Mouse (Mus musculus) embryonic facial prominence, embryonic 11.5 days (tissue): ENCODE results near the gene Fkbp10. TPM values are rescaled to one million over a fixed set of nuclear protein-coding genes. Genes with fewer than 3 reads are reported as not detected.

ENCODE experiments used
- ATAC-seq: fragments of 200-750 bp; cut with Nextera tagmentation; replicated peaks from 2 replicates; pipeline ENCODE4 v1.8.0; 2017; ENCODE audit warnings: low read depth; ENCODE audit not compliant: insufficient number of reproducible peaks, low FRiP score, low TSS enrichment
- DNase-seq: peaks from one replicate; pipeline ENCODE4 v3.0.0-alpha.2; 2015; ENCODE audit warnings: low spot score
- H3K27ac ChIP-seq: fragments of 300-500 bp; sonication (generic); replicated peaks from 2 replicates; pipeline ENCODE4 v1.5.1; 2014; ENCODE audit warnings: mild to moderate bottlenecking, low read depth, low read length, control low read depth
- H3K27me3 ChIP-seq: fragments of 300-500 bp; sonication (generic); 2 replicates; pipeline ENCODE4 v1.6.1; 2014; ENCODE audit warnings: mild to moderate bottlenecking, low read length, moderate library complexity, mixed read lengths; ENCODE audit not compliant: control insufficient read depth, insufficient read depth
- H3K36me3 ChIP-seq: fragments of 300-500 bp; sonication (generic); replicated peaks from 2 replicates; pipeline ENCODE4 v1.6.1; 2014; ENCODE audit warnings: low read depth, mild to moderate bottlenecking, low read length, moderate library complexity, mixed read lengths; ENCODE audit not compliant: control insufficient read depth, insufficient read depth
- H3K4me1 ChIP-seq: fragments of 300-500 bp; sonication (generic); 2 replicates; pipeline ENCODE4 v1.6.1; 2014; ENCODE audit warnings: low read length, mixed read lengths; ENCODE audit not compliant: control insufficient read depth, insufficient read depth
- H3K4me2 ChIP-seq: fragments of 300-500 bp; sonication (generic); 2 replicates; pipeline ENCODE4 v1.6.1; 2014; ENCODE audit warnings: low read depth, mild to moderate bottlenecking, control low read depth, low read length, moderate library complexity
- H3K4me3 ChIP-seq: fragments of 300-500 bp; sonication (generic); 2 replicates; pipeline ENCODE4 v1.5.1; 2014; ENCODE audit warnings: low read depth, low read length, control low read depth
- H3K9ac ChIP-seq: fragments of 300-500 bp; sonication (generic); replicated peaks from 2 replicates; pipeline ENCODE4 v1.6.1; 2014; ENCODE audit warnings: mild to moderate bottlenecking, control low read depth, low read length
- H3K9me3 ChIP-seq: fragments of 300-500 bp; sonication (generic); replicated peaks from 2 replicates; pipeline ENCODE4 v1.6.1; 2016; ENCODE audit warnings: mild to moderate bottlenecking, low read length, inconsistent platforms, mixed read lengths; ENCODE audit not compliant: control insufficient read depth
- WGBS: fragments of 180-500 bp; shearing (Covaris S2); extraction: QIAGEN DNeasy Blood & Tissue Kit; methylation state at CpG from one replicate; pipeline ENCODE4 v1.1.7; 2014; 5-methylcytosine and 5-hydroxymethylcytosine counted together
- polyA plus RNA-seq: library from polyadenylated mRNA; unstranded; fragments of >200 nt; fragmentation: Nextera tagmentation; extraction: Ambion mirVana; gene quantifications from 2 replicates; pipeline ENCODE4 v1.2.1, GENCODE M21; 2014

The Fkbp10 gene
- polyA plus RNA-seq, 1 experiment from 2014 or later, result 60.0 TPM

- H3K9me3 ChIP-seq, result no peaks in the 10 kb centered on the region
- 0 out of 2 replicates have a peak overlapping the region, but pooled peaks have one; percentile 24 for H3K27ac ChIP-seq
- ATAC-seq (peak; percentile 97), DNase-seq (peak; percentile 90)
- 1% methylated on average over 52 of the region's 52 CpGs for WGBS
- no peaks in the 10 kb centered on the region; the same call in 1 of the 2 replicates for H3K36me3 ChIP-seq
- no peaks in the 10 kb centered on the region for H3K4me1 ChIP-seq
- H3K9ac ChIP-seq, result peak overlapping the region; percentile 94
- H3K27me3 ChIP-seq, result no peaks in the 10 kb centered on the region
- peak overlapping the region; percentile 70 for H3K4me2 ChIP-seq
- peak overlapping the region; percentile 81 for H3K4me3 ChIP-seq
Measured at GRCm38 (mm10) chr11:100440691-100441522, 25.4 kb downstream of the Fkbp10 start.

- Histone ChIP-seq H3K27me3 (no peaks in the 10 kb centered on the region), H3K27ac (0 out of 2 replicates have a peak within 1 kb of the TSS, but pooled peaks have one; percentile 24), H3K4me3 (peak within 1 kb of the TSS; percentile 81), H3K9me3 (no peaks in the 10 kb centered on the region), H3K36me3 (no peaks in the 10 kb centered on the region; the same call in 1 of the 2 replicates), H3K4me1 (no peaks in the 10 kb centered on the region), H3K9ac (peak within 1 kb of the TSS; percentile 94), H3K4me2 (peak within 1 kb of the TSS; percentile 70)
- DNase-seq (no peak), ATAC-seq (no peak)
- 81% methylated on average over 8 of the region's 8 CpGs for WGBS
Measured at GRCm38 (mm10) chr11:100441797-100442196, 26.3 kb downstream of the Fkbp10 start, which contains the start of the genes Nt5c3b and Klhl10. Nt5c3b (minus strand) TSS chr11:100441808. Klhl10 (plus strand) TSS chr11:100441917.

GRCm38 (mm10) chr11:100442625-100443024, 27.1 kb downstream of the Fkbp10 start:
- Histone ChIP-seq H3K4me3 (no peak overlapping the region), H3K9me3 (no peaks in the 10 kb centered on the region), H3K4me1 (no peaks in the 10 kb centered on the region), H3K27me3 (no peaks in the 10 kb centered on the region), H3K27ac (no peak overlapping the region), H3K36me3 (no peaks in the 10 kb centered on the region), H3K4me2 (no peak overlapping the region), H3K9ac (no peak overlapping the region)
- 89% methylated on average over 6 of the region's 6 CpGs for WGBS
- ATAC-seq (no peak), DNase-seq (no peak)

- no peak overlapping the region for H3K9ac ChIP-seq
- H3K4me2 ChIP-seq, result no peak overlapping the region
- peaks cover 3% of the 10 kb centered on the region for H3K36me3 ChIP-seq
- ATAC-seq, result no peak
- 79% methylated on average over 4 of the region's 4 CpGs for WGBS
- no peak overlapping the region for H3K27ac ChIP-seq
- H3K4me3 ChIP-seq, result no peak overlapping the region
- DNase-seq, result no peak
- no peaks in the 10 kb centered on the region for H3K4me1 ChIP-seq
- no peaks in the 10 kb centered on the region for H3K9me3 ChIP-seq
- no peaks in the 10 kb centered on the region for H3K27me3 ChIP-seq
Measured at GRCm38 (mm10) chr11:100457247-100457646, 41.8 kb downstream of the Fkbp10 start.

GRCm38 (mm10) chr11:100457711-100458110, 42.2 kb downstream of the Fkbp10 start:
- no peaks in the 10 kb centered on the region for H3K4me1 ChIP-seq
- no peaks in the 10 kb centered on the region for H3K27me3 ChIP-seq
- peaks cover 3% of the 10 kb centered on the region for H3K36me3 ChIP-seq
- DNase-seq (no peak), ATAC-seq (no peak)
- H3K4me2 ChIP-seq, result no peak overlapping the region
- no peaks in the 10 kb centered on the region for H3K9me3 ChIP-seq
- no peak overlapping the region for H3K27ac ChIP-seq
- no peak overlapping the region for H3K4me3 ChIP-seq
- H3K9ac ChIP-seq, result no peak overlapping the region
- 92% methylated on average over 5 of the region's 5 CpGs for WGBS

GRCm38 (mm10) chr11:100462699-100463098, 47.2 kb downstream of the Fkbp10 start:
- H3K9me3 ChIP-seq, result no peaks in the 10 kb centered on the region
- H3K4me3 ChIP-seq, result no peak overlapping the region
- ATAC-seq (no peak), DNase-seq (no peak)
- no peak overlapping the region for H3K27ac ChIP-seq
- no peak overlapping the region for H3K9ac ChIP-seq
- no peaks in the 10 kb centered on the region for H3K27me3 ChIP-seq
- peaks cover 5% of the 10 kb centered on the region; the same call in 1 of the 2 replicates for H3K36me3 ChIP-seq
- WGBS, result 96% methylated on average over 10 of the region's 10 CpGs
- no peaks in the 10 kb centered on the region for H3K4me1 ChIP-seq
- H3K4me2 ChIP-seq, result no peak overlapping the region

- peaks cover 5% of the 10 kb centered on the region; the same call in 1 of the 2 replicates for H3K36me3 ChIP-seq
- DNase-seq, result no peak
- H3K4me2 ChIP-seq, result no peak overlapping the region
- H3K27ac ChIP-seq, result no peak overlapping the region
- H3K4me3 ChIP-seq, result no peak overlapping the region
- 93% methylated on average over 1 of the region's 1 CpGs for WGBS
- no peaks in the 10 kb centered on the region for H3K27me3 ChIP-seq
- H3K9ac ChIP-seq, result no peak overlapping the region
- no peak for ATAC-seq
- H3K9me3 ChIP-seq, result no peaks in the 10 kb centered on the region
- H3K4me1 ChIP-seq, result no peaks in the 10 kb centered on the region; the same call in 1 of the 2 replicates
Measured at GRCm38 (mm10) chr11:100465229-100465792, 49.8 kb downstream of the Fkbp10 start.

GRCm38 (mm10) chr11:100465833-100466232, 50.3 kb downstream of the Fkbp10 start:
- 80% methylated on average over 1 of the region's 1 CpGs for WGBS

More at GRCm38 (mm10) chr11:100465833-100466232, 50.3 kb downstream of the Fkbp10 start:
- no peak overlapping the region for H3K4me3 ChIP-seq
- no peaks in the 10 kb centered on the region for H3K27me3 ChIP-seq
- H3K9ac ChIP-seq, result no peak overlapping the region
- H3K4me1 ChIP-seq, result no peaks in the 10 kb centered on the region; the same call in 1 of the 2 replicates
- DNase-seq, result no peak
- no peak overlapping the region for H3K4me2 ChIP-seq
- no peaks in the 10 kb centered on the region for H3K9me3 ChIP-seq
- H3K36me3 ChIP-seq, result peaks cover 5% of the 10 kb centered on the region; the same call in 1 of the 2 replicates
- ATAC-seq, result no peak
- H3K27ac ChIP-seq, result no peak overlapping the region
